Mouse (Mus musculus) forebrain, embryonic 10.5 days (tissue): ENCODE measurements around the gene Fbxo27. TPM values are rescaled to one million over a fixed set of nuclear protein-coding genes. Genes with fewer than 3 reads are reported as not detected.
"Not testable (repeated sequence)": the region's sequence is repeated elsewhere in the genome, so short reads cannot be mapped to it uniquely, and the experiment has no call there.

Experiments
- DNase-seq: peaks from one replicate; pipeline ENCODE4 v3.0.0-alpha.2; 2017; ENCODE audit warnings: low spot score; ENCODE audit errors: extremely low spot score
- H3K27ac ChIP-seq: fragments of 300-500 bp; sonication (generic); 2 replicates; pipeline ENCODE4 v1.5.1; 2016; ENCODE audit warnings: mild to moderate bottlenecking
- H3K27me3 ChIP-seq: fragments of 300-500 bp; sonication (generic); 2 replicates; pipeline ENCODE4 v1.6.1; 2016; ENCODE audit warnings: mild to moderate bottlenecking; ENCODE audit not compliant: poor library complexity, severe bottlenecking
- H3K36me3 ChIP-seq: fragments of 300-500 bp; sonication (generic); replicated peaks from 2 replicates; pipeline ENCODE4 v1.6.1; 2016; ENCODE audit warnings: mild to moderate bottlenecking, moderate library complexity
- H3K4me1 ChIP-seq: fragments of 300-500 bp; sonication (generic); 2 replicates; pipeline ENCODE4 v1.6.1; 2016
- H3K4me3 ChIP-seq: fragments of 300-500 bp; sonication (generic); 2 replicates; pipeline ENCODE4 v1.5.1; 2016; ENCODE audit warnings: mild to moderate bottlenecking, moderate library complexity
- H3K9me3 ChIP-seq: fragments of 300-500 bp; sonication (generic); 2 replicates; pipeline ENCODE4 v1.6.1; 2016; ENCODE audit warnings: mild to moderate bottlenecking, moderate library complexity
- WGBS: fragments of 180-500 bp; shearing (Covaris S2); methylation state at CpG from one replicate; pipeline ENCODE4 v1.1.7; 2016; 5-methylcytosine and 5-hydroxymethylcytosine counted together
- polyA plus RNA-seq: library from polyadenylated mRNA; unstranded; fragments of >200 nt; fragmentation: Nextera tagmentation; extraction: Ambion mirVana; gene quantifications from 2 replicates; pipeline ENCODE4 v1.2.1, GENCODE M21; 2016

Gene Fbxo27
- polyA plus RNA-seq, 1 experiment from 2014 or later, result 6.4 TPM

GRCm38 (mm10) chr7:28676811-28677541, 15.7 kb upstream of the Fbxo27 start:
- Histone ChIP-seq H3K27ac (no peak overlapping the region), H3K4me1 (no peaks in the 10 kb centered on the region), H3K9me3 (no peaks in the 10 kb centered on the region), H3K27me3 (no peaks in the 10 kb centered on the region), H3K4me3 (no peak overlapping the region), H3K36me3 (no peaks in the 10 kb centered on the region)
- WGBS, result 89% methylated on average over 13 of the region's 13 CpGs
- no peak for DNase-seq

- H3K36me3 ChIP-seq, result no peaks in the 10 kb centered on the region
- DNase-seq, result no peak
- no peaks in the 10 kb centered on the region for H3K27me3 ChIP-seq
- WGBS, result 93% methylated on average over 8 of the region's 8 CpGs
- H3K4me3 ChIP-seq, result no peak overlapping the region
- no peaks in the 10 kb centered on the region for H3K4me1 ChIP-seq
- H3K9me3 ChIP-seq, result no peaks in the 10 kb centered on the region
- no peak overlapping the region for H3K27ac ChIP-seq
Observed at GRCm38 (mm10) chr7:28677624-28678023, 15.0 kb upstream of the Fbxo27 start.

GRCm38 (mm10) chr7:28691075-28691474, 1.6 kb upstream of the Fbxo27 start:
- DNase-seq, result no peak
- peaks cover 30% of the 10 kb centered on the region for H3K4me1 ChIP-seq
- no peak overlapping the region for H3K4me3 ChIP-seq
- peaks cover 38% of the 10 kb centered on the region for H3K27me3 ChIP-seq
- no peaks in the 10 kb centered on the region for H3K9me3 ChIP-seq
- H3K27ac ChIP-seq, result no peak overlapping the region
- WGBS, result 64% methylated on average over 7 of the region's 7 CpGs
- no peaks in the 10 kb centered on the region for H3K36me3 ChIP-seq

GRCm38 (mm10) chr7:28693321-28693966, 795 bp downstream of the Fbxo27 start:
- peak overlapping the region; percentile 69 for H3K4me3 ChIP-seq
- under 1% methylated on average over 38 of the region's 38 CpGs for whole genome bisulfite sequencing
- H3K27ac ChIP-seq, result peak overlapping the region; percentile 83
- peaks cover 30% of the 10 kb centered on the region for H3K4me1 ChIP-seq
- peak; percentile 81 for DNase-seq
- peaks cover 4% of the 10 kb centered on the region; the same call in 1 of the 2 replicates for H3K36me3 ChIP-seq
- peaks cover 38% of the 10 kb centered on the region for H3K27me3 ChIP-seq
- H3K9me3 ChIP-seq, result no peaks in the 10 kb centered on the region

GRCm38 (mm10) chr7:28694423-28694822, 1.8 kb downstream of the Fbxo27 start:
- peak overlapping the region; percentile 69 for H3K4me3 ChIP-seq
- no peaks in the 10 kb centered on the region for H3K9me3 ChIP-seq
- peak; percentile 48 for DNase-seq
- peaks cover 4% of the 10 kb centered on the region; the same call in 1 of the 2 replicates for H3K36me3 ChIP-seq
- WGBS, result 4% methylated on average over 14 of the region's 14 CpGs
- peaks cover 38% of the 10 kb centered on the region for H3K27me3 ChIP-seq
- H3K4me1 ChIP-seq, result peaks cover 30% of the 10 kb centered on the region
- peak overlapping the region; percentile 62 for H3K27ac ChIP-seq

- H3K9me3 ChIP-seq, result peaks cover 2% of the 10 kb centered on the region; the same call in 1 of the 2 replicates
- H3K36me3 ChIP-seq, result peaks cover 4% of the 10 kb centered on the region; the same call in 1 of the 2 replicates
- peaks cover 30% of the 10 kb centered on the region for H3K4me1 ChIP-seq
- peak overlapping the region; percentile 62 for H3K27ac ChIP-seq
- DNase-seq, result no peak
- H3K4me3 ChIP-seq, result peak overlapping the region; percentile 69
- WGBS, result 50% methylated on average over 8 of the region's 8 CpGs
- H3K27me3 ChIP-seq, result peaks cover 38% of the 10 kb centered on the region
Observed at GRCm38 (mm10) chr7:28694966-28695511, 2.4 kb downstream of the Fbxo27 start.

GRCm38 (mm10) chr7:28697277-28697676, 4.6 kb downstream of the Fbxo27 start:
- Histone ChIP-seq H3K9me3 (peaks cover 7% of the 10 kb centered on the region; the same call in 1 of the 2 replicates), H3K27ac (no peak overlapping the region), H3K4me1 (peaks cover 29% of the 10 kb centered on the region), H3K36me3 (peaks cover 9% of the 10 kb centered on the region; the same call in 1 of the 2 replicates), H3K4me3 (no peak overlapping the region), H3K27me3 (peaks cover 28% of the 10 kb centered on the region)
- DNase-seq, result no peak
- 95% methylated on average over 11 of the region's 11 CpGs for WGBS

GRCm38 (mm10) chr7:28700269-28700668, 7.6 kb downstream of the Fbxo27 start:
- Histone ChIP-seq H3K4me1 (no peaks in the 10 kb centered on the region), H3K4me3 (no peak overlapping the region), H3K27me3 (peaks cover under 1% of the 10 kb centered on the region; the same call in 1 of the 2 replicates), H3K27ac (no peak overlapping the region), H3K9me3 (peaks cover 7% of the 10 kb centered on the region; the same call in 1 of the 2 replicates), H3K36me3 (peaks cover 9% of the 10 kb centered on the region; the same call in 1 of the 2 replicates)
- WGBS, result 98% methylated on average over 4 of the region's 4 CpGs
- no peak for DNase-seq

GRCm38 (mm10) chr7:28701306-28701705, 8.7 kb downstream of the Fbxo27 start:
- WGBS, result 95% methylated on average over 12 of the region's 12 CpGs
- not testable (repeated sequence) for H3K36me3 ChIP-seq, H3K27me3 ChIP-seq, H3K27ac ChIP-seq, H3K9me3 ChIP-seq, H3K4me1 ChIP-seq, H3K4me3 ChIP-seq, DNase-seq

- Histone ChIP-seq H3K27ac (no peak overlapping the region), H3K4me1 (no peaks in the 10 kb centered on the region)
- no peak for DNase-seq
Observed at GRCm38 (mm10) chr7:28702601-28703143, 10.0 kb downstream of the Fbxo27 start.

GRCm38 (mm10) chr7:28709454-28709853, 16.8 kb downstream of the Fbxo27 start:
- H3K4me3 ChIP-seq, result no peak overlapping the region
- no peak overlapping the region for H3K27ac ChIP-seq
- H3K4me1 ChIP-seq, result peaks cover 4% of the 10 kb centered on the region
- no peaks in the 10 kb centered on the region for H3K27me3 ChIP-seq
- no peak for DNase-seq
- peaks cover 4% of the 10 kb centered on the region; the same call in 1 of the 2 replicates for H3K9me3 ChIP-seq
- H3K36me3 ChIP-seq, result no peaks in the 10 kb centered on the region

More at GRCm38 (mm10) chr7:28702601-28703143, 10.0 kb downstream of the Fbxo27 start:
- Histone ChIP-seq H3K27me3 (no peaks in the 10 kb centered on the region), H3K4me3 (no peak overlapping the region), H3K36me3 (peaks cover 9% of the 10 kb centered on the region; the same call in 1 of the 2 replicates), H3K9me3 (peaks cover 11% of the 10 kb centered on the region; the same call in 1 of the 2 replicates)
- 81% methylated on average over 9 of the region's 9 CpGs for WGBS

GRCm38 (mm10) chr7:28710962-28711361, 18.3 kb downstream of the Fbxo27 start:
- Histone ChIP-seq H3K9me3 (peaks cover 4% of the 10 kb centered on the region; the same call in 1 of the 2 replicates), H3K36me3 (no peaks in the 10 kb centered on the region), H3K4me3 (no peak overlapping the region), H3K4me1 (peaks cover 6% of the 10 kb centered on the region), H3K27me3 (peaks cover 10% of the 10 kb centered on the region), H3K27ac (no peak overlapping the region)
- 68% methylated on average over 3 of the region's 3 CpGs for WGBS
- DNase-seq, result no peak
